Mouse (Mus musculus): ENCODE results near the gene Otop3.
"Not testable (repeated sequence)": the region's sequence is repeated elsewhere in the genome, so short reads cannot be mapped to it uniquely, and the experiment has no call there.

Gene Otop3

DNA sequence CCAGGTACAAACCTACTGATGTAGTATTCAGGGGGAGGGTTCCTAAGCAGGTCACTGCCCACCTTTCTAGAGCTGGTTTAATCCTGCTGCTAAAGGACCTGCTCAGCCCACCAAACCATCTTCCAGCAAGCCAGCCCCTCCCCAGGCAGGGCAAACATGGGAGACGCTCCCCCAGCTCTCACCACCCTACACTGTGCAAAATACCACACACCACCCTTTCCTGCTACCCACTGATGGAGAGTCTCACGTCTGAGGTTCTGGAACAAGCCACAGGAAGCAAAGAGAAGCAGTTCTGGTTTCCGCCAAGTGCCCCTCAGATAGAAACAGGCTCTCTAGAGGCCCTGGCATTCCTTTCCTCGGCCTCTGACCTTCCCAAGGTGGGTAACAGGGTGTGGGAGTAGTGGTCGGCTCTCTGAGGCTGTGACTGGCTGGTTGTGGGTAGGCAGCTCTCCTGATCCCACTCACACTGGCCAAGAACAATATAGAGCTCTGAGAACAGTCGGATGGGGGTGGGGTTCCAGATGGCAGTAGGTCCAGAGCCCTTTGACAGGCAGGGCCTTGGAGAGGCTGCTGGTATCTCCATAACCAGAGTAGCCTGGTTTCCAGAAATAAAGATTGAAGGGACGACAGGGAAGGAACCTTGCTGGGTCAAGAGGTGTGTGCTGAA, 31.6 kb downstream of the Otop3 start:
- DNase-seq (ENCODE audit: low read depth, low spot score), result no peak

GRCm38 (mm10) chr11:115366706-115367394, 32.3 kb downstream of the Otop3 start:
- DNase-seq (ENCODE audit: low read depth, low spot score), result no peak

GRCm38 (mm10) chr11:115367395-115367944, 32.9 kb downstream of the Otop3 start, which contains the start of gene Hid1:
Gene Hid1 (minus strand): TSS chr11:115367756.
- DNase-seq (ENCODE audit: low read depth, low spot score), result no peak

- DNase-seq (ENCODE audit: low read depth, low spot score), result no peak
Measured at GRCm38 (mm10) chr11:115370368-115370767, 35.8 kb downstream of the Otop3 start.

DNA sequence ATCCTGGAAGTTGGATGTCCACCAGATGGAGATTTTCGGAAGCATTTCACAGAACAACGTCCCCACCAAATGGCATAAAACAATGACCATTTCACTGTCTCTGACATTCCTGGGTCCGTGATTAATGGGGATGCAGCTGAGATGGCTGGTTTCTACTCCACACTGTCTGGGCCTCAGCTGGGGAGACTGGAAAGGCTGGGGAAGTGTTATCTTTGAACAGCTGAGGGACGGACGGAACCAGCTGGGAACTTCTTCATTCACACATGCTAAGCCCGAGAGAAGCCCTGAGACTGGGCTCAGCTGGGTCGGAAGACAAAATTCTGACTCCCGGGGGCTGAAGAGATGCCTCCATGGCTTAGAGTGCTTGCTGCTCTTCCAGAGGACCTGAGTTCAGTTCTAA, 36.8 kb downstream of the Otop3 start:
- DNase-seq (ENCODE audit: low read depth, low spot score), result no peak

GRCm38 (mm10) chr11:115372015-115372414, 37.5 kb downstream of the Otop3 start:
- DNase-seq (ENCODE audit: low read depth, low spot score), result no peak

GRCm38 (mm10) chr11:115372737-115373136, 38.2 kb downstream of the Otop3 start:
- DNase-seq (ENCODE audit: low read depth, low spot score), result no peak

DNA sequence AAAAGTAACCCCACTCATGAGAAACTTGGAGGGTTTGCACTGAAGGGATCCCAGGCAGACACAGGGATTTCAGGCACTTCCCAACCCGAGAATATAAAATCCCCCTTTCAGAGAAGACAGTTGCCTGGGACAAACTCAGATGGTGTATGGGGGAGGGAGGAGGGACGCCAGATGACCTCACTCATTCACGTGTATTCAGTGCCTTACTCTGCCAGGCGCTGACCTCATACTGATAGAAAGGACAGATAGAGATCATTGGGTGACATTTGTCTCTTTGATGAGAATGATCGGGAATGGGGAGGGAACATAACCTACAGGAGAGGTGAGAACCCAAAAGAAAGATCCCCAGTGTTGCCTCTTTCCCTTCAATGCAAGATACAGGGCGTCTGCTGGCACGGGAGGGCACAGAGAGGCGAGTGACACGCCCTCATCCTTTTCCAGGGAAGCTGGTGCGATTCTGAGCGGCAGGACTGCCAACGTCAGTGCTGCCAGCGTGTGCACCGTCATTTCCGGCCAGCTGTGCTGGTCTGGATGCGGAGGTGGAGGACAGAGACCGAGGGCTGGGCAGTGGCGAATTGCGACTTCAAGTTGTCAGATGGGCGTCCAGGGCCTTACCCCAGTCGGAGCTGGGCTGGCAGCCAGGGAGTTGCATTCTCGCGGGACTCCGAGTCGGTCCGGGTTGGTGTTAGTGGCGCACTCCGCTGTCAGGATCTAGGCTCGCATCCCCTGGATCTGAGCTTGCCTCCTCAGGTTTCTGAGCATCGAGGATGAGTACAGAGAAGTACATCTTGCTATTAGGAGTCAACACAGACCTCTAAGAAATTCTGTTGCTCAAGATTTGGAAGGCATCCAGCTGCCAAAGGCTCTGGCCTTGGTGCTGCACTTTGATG, 39.5 kb downstream of the Otop3 start:
- no peak for DNase-seq (ENCODE audit: low read depth, low spot score)

DNA sequence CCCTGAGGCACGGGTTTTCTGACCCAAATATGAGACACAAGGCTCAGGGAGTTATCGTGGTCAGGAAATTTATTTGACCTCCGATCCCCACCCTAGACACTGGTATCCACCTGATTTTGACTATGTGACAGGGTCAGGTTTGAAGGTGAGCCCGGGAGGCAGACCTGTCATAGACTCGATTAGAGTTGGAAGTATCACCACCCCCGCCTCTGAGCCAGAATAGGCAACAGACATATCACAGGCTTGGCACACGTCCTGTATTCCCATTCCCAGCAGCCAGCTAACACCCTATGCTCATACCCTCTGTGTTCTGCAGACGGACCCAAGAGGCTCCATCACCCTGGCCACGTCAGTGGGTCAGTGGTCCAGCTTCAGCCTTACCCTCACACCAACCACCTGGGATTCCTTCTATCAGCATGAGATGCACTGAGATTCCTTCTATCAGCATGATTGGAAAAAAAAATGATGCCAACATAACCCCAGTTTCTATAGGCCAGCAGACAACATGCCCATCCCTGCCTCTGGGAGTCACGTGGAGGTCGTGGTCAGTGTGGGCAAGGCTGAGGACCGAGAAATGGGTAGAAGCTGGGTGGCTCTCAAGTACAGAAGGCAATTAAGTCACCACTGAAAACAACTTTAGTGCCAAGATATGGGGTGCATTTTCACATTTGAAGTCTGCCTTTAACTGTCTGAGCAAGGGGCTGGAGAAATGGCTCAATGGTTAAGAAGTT, 40.3 kb downstream of the Otop3 start:
- no peak for DNase-seq (ENCODE audit: low read depth, low spot score)

- no peak for DNase-seq (ENCODE audit: low read depth, low spot score)
Measured at GRCm38 (mm10) chr11:115376722-115377121, 42.2 kb downstream of the Otop3 start.

DNA sequence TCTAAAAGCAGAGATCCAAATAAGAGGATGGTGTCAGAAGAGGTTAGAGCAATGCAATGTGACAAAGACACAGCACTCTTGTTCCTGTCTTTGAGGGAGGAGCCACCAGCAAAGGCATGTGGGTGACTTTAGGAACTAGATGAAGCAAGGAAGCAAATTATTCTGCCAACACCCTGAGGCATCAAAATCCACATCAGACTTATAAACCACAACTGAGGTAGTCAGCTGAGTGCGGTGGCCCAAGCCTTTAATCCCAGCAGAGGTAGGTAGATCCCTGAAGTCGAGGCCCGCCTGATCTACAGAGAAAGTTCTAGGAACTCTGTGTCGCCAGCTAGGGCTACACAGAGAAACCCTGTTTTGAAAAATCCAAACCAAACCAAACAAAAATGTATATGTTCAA, 42.7 kb downstream of the Otop3 start:
- DNase-seq (ENCODE audit: low read depth, low spot score), result no peak

GRCm38 (mm10) chr11:115377854-115378253, 43.3 kb downstream of the Otop3 start:
- DNase-seq (ENCODE audit: low read depth, low spot score), result no peak

- no peak for DNase-seq (ENCODE audit: low read depth, low spot score)
Measured at GRCm38 (mm10) chr11:115381276-115381675, 46.7 kb downstream of the Otop3 start.

- DNase-seq (ENCODE audit: low read depth, low spot score), result peak; percentile 87
Measured at GRCm38 (mm10) chr11:115381743-115382539, 47.4 kb downstream of the Otop3 start, which contains the start of gene Cdr2l. Gene Cdr2l (plus strand): TSS chr11:115381916.

GRCm38 (mm10) chr11:115382891-115383290, 48.4 kb downstream of the Otop3 start:
- DNase-seq (ENCODE audit: low read depth, low spot score), result no peak

- DNase-seq (ENCODE audit: low read depth, low spot score), result no peak
Measured at GRCm38 (mm10) chr11:115383701-115384474, 49.4 kb downstream of the Otop3 start.

GRCm38 (mm10) chr11:115384587-115384986, 50.1 kb downstream of the Otop3 start:
- no peak for DNase-seq (ENCODE audit: low read depth, low spot score)

GRCm38 (mm10) chr11:115386859-115387258, 52.3 kb downstream of the Otop3 start:
- DNase-seq (ENCODE audit: low read depth, low spot score), result not testable (repeated sequence)

- no peak for DNase-seq (ENCODE audit: low read depth, low spot score)
Measured at GRCm38 (mm10) chr11:115391358-115391757, 56.8 kb downstream of the Otop3 start.
